Comparison of ENCODE assay signal across 8 mouse cellular contexts in the genomic region with DNA sequence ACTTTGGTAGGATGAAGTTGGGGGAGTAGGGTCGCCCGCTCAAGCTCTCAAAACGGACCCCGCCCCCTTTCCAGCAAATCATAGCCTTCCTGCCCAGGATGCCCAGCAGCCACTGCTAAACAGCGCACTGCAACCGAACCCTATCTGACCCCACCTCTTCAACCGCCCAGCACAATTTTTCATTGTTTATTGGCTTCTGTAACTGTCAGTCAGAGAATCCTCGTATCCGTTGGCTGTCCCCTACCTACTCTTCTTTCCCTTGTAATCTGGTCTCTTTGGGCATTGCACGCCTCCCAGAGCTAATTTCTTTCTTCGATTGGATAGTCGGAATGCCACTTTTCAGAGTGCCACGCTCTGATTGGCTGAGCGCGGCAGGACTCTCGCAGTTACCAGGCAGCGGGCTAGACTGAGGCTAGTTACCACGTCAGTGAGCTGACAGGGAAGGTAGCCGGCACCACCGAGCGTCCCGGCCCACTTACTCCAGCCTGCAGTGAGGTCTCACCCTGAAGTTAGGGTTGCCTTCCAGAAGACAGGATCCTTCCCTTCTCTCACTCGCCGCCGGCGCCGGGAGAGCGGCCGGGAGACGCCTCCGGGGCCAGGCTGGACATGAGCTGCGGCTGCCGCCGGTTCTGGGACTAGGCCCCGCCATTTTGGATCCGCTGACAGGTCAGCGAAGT. TPM values are rescaled to one million over a fixed set of nuclear protein-coding genes. Genes with fewer than 3 reads are reported as not detected.
DNase-seq lines count a peak whose midpoint lies in the region; ATAC-seq and TF ChIP-seq lines count a peak whose summit lies in the region.

Gene Gbf1 (plus strand): TSS at position 383 of the 677 bp plus-strand sequence.

- WGBS in forebrain, embryonic 15.5 days = under 1% methylated on average over 37 of the region's 37 CpGs
- WGBS in lung, adult 2 months = under 1% methylated on average over 37 of the region's 37 CpGs

- TF ChIP-seq CTCF in lung, adult 2 months (IDR thresholded peaks at IDR 0.05; ENCODE audit: insufficient read depth, low read length) = no peak

- H3K4me1 ChIP-seq in ES-E14 (ENCODE audit: control insufficient read depth in 2 of 2, insufficient read depth in 2 of 2, low read length in 2 of 2, poor library complexity in 1 of 2) = no peaks in the 10 kb centered on the region
- H3K4me1 ChIP-seq in forebrain, embryonic 15.5 days = peaks cover 45% of the 10 kb centered on the region
- peaks cover 10% of the 10 kb centered on the region for H3K4me1 ChIP-seq in lung, adult 2 months (ENCODE audit: control insufficient read depth, insufficient read depth, low read length)

- H3K4me2 ChIP-seq in forebrain, embryonic 15.5 days (replicated peaks) = peak within 1 kb of the TSS; percentile 69

- peaks cover 36% of the 10 kb centered on the region for H3K27me3 ChIP-seq in forebrain, embryonic 15.5 days

- peak; percentile 97 for DNase-seq in ES-E14 (ENCODE audit: low read depth, low spot score)
- peak; percentile 97 for DNase-seq in cerebellum, adult 11-12 months
- peak; percentile 96 for DNase-seq in heart, postnatal 25 days (ENCODE audit: low spot score)
- peak; percentile 94 to 99 for DNase-seq in layer of hippocampus, adult 18-20 months (ENCODE audit: low spot score in 2 of 2)
- DNase-seq in lung, adult 2 months = peak; percentile 91
- DNase-seq in thymus, adult 18-20 months = peak; percentile 85 to 95

- no peaks in the 10 kb centered on the region for H3K9me3 ChIP-seq in ES-E14 (ENCODE audit: control insufficient read depth, insufficient read depth, low read depth, low read length)
- H3K9me3 ChIP-seq in forebrain, embryonic 15.5 days = no peaks in the 10 kb centered on the region

- intact Hi-C loops in heart, postnatal 25 days (cut with DNase I) = no loop called here

- H3K9ac ChIP-seq in ES-E14 (ENCODE audit: insufficient read depth, low read depth, low read length, poor library complexity, severe bottlenecking) = peak within 1 kb of the TSS; percentile 80
- H3K9ac ChIP-seq in forebrain, embryonic 15.5 days (replicated peaks) = peak within 1 kb of the TSS; percentile 85

- H3K27ac ChIP-seq in ES-E14 (ENCODE audit: insufficient read depth, low read depth, low read length, poor library complexity, severe bottlenecking) = no peak within 1 kb of the TSS
- H3K27ac ChIP-seq in forebrain, embryonic 15.5 days (replicated peaks) = peak within 1 kb of the TSS; percentile 71

- peak; percentile 99 for ATAC-seq in forebrain, embryonic 15.5 days (replicated peaks)
- ATAC-seq in neutrophil, adult 5-6 weeks (ENCODE audit: extremely low read depth, insufficient number of reproducible peaks, low FRiP score, poor library complexity, severe bottlenecking) = peak; percentile 95

- in situ Hi-C loops in ES-E14 (cut with MboI; ENCODE audit: low sequenced_read_pairs in 2 of 2, unreplicated experiment in 2 of 2) = no loop called here

- TF ChIP-seq POLR2A in lung, adult 2 months (IDR thresholded peaks at IDR 0.05; ENCODE audit: borderline replicate concordance, extremely low read depth, low read depth, low read length) = peak; percentile 94; the same call in 1 of the 2 replicates

- H3K36me3 ChIP-seq in ES-E14 (ENCODE audit: control insufficient read depth, insufficient read depth, low read length, poor library complexity, severe bottlenecking) = no peaks in the 10 kb centered on the region
- no peaks in the 10 kb centered on the region for H3K36me3 ChIP-seq in forebrain, embryonic 15.5 days

- H3K4me3 ChIP-seq in ES-E14 (ENCODE audit: insufficient read depth in 1 of 2, low read depth in 1 of 2, low read length in 2 of 2, poor library complexity in 1 of 2, severe bottlenecking in 1 of 2) = peak within 1 kb of the TSS; percentile 89 to 93
- peak within 1 kb of the TSS; percentile 98 for H3K4me3 ChIP-seq in forebrain, embryonic 15.5 days
- H3K4me3 ChIP-seq in lung, adult 2 months (replicated peaks; ENCODE audit: extremely low read depth, low read depth, low read length) = peak within 1 kb of the TSS; percentile 97

TF ChIP-seq in ES-E14, 5 proteins besides CTCF, POLR2A, EP300 and RAD21:
- TF ChIP-seq CHD2 (IDR thresholded peaks at IDR 0.05; ENCODE audit: low read depth, low read length) (peak; percentile 90), HCFC1 (IDR thresholded peaks at IDR 0.05; ENCODE audit: borderline replicate concordance, insufficient read depth, low read length) (0 out of 2 replicates have a peak, but pooled peaks have one; percentile 32), ZC3H11A (IDR thresholded peaks at IDR 0.05; ENCODE audit: borderline replicate concordance, low read depth, low read length) (no peak)

RNA-seq across cellular contexts. Expression of gene Gbf1, which starts in this region (rescaled TPM):
- 29.0 and 31.8 TPM in 2 replicates for total RNA-seq in ES-E14 (2012; rRNA removed)
- polyA plus RNA-seq in forebrain, embryonic 15.5 days (2015; fragmentation: Nextera tagmentation; extraction: Ambion mirVana) = 65.6 and 71.3 TPM in 2 replicates
- total RNA-seq in heart, postnatal 25 days (2021) = 10 to 100 TPM; 44.1 to 49.0 TPM
- total RNA-seq in layer of hippocampus, adult 18-20 months (2021) = 10 to 100 TPM; 82.1 to 84.8 TPM
- 80.6 and 94.9 TPM in 2 replicates for polyA plus RNA-seq in lung, adult 2 months (2012; rRNA removed)
- total RNA-seq in neutrophil, adult 5-6 weeks (2017) = 63.4 and 84.7 TPM in 2 replicates
